Mouse (Mus musculus): ENCODE data around the gene Shroom4.
"Not testable (repeated sequence)": the region's sequence is repeated elsewhere in the genome, so short reads cannot be mapped to it uniquely, and the experiment has no call there.

Gene Shroom4

DNA sequence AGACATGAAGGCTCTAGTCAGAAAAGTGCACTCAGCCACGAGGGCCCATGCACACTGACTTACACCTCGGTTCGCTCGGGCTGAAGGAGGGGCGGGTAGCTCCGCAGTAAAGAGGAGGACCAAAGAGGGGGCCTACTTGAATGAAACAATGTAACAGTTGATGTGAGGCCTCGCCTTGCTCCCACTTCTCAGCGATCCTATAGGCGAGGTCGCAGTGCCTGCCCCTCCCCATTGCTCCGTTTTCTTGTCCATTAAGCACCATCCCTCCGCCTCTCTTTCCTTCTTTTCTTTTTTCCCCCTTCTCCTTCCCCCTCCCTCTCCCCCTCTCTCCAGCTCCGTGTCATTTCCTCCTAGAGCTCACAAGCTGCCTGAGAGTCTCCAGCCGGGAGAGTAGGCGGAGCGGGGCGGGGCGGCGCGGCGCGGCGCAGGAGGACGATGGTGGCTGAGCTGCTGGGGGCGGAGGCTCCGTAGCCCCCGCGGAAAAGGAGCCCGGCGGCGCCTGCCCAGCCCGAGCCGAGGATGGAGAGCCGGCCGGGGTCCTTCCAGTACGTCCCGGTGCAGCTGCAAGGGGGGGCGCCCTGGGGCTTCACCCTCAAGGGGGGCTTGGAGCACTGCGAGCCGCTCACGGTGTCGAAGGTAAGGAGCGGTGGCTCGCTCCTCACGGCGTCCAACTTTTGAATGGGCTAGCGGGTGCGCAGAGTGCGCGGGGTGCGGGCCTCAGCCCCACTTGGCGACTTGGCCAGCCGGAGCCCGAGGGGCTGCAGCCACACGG lies at the start of gene Shroom4:
Gene Shroom4, plus strand, starts transcription at position 229 of the 772 bp plus-strand sequence.
- peak; percentile 36 for DNase-seq (ENCODE audit: low spot score in 2 of 2)

DNA sequence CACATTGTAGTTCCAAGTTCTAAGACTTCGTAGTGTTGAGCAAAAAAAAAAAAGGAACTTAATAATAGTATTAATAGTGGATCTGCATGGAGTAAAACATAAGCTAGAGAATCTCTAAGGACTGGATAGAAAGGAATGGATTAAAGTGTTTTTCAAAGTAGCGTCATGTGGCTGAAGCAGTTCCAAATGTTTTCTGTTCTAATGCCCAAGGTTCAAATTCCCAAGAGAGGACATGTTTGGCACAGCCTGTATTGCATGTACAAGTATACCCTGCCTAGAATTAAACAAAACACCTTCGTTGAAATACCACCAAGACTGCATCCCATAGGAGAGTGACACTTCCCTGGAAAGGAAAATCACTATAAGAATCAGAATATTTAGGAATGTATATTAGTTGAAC lies 42.8 kb upstream of the Shroom4 start:
- no peak for DNase-seq (ENCODE audit: low spot score in 2 of 2)

DNA sequence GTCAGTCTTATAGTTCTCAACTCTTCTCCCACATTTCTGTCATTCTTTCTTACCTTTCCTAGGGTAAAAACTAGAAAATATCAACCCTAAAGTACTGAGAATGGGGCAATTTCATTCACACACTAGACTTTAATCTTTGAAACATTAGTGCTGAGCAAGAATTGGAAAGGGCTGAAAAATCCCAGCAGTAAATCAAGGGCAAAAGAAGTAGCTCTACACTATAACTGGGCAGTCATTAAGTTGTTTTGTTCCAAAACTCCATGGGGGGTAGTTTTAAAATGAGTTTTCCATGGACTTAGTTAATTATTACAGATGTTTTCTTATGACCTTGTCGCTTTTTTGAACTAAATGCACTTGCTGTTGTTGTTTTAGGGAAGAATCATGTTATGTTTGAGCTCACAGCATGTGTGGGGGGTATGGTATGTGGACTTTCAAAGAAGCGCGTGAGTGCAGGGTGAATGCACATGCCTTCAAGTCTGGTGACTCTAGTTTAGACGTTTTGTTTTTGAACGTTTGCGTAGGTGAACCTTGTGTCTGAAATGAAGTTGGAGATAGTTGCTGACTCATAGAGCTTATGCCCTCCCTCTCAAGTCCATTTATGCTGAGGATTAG lies 42.0 kb upstream of the Shroom4 start:
- DNase-seq (ENCODE audit: low spot score in 2 of 2), result no peak

- DNase-seq (ENCODE audit: low spot score in 2 of 2), result no peak
Measured at GRCm38 (mm10) chrX:6368822-6369221, 30.8 kb upstream of the Shroom4 start.

- no peak for DNase-seq (ENCODE audit: low spot score in 2 of 2)
Measured at GRCm38 (mm10) chrX:6370706-6371105, 28.9 kb upstream of the Shroom4 start.

GRCm38 (mm10) chrX:6393861-6394260 lies 5.8 kb upstream of the Shroom4 start:
- DNase-seq (ENCODE audit: low spot score in 2 of 2), result no peak

GRCm38 (mm10) chrX:6399193-6399592 lies 461 bp upstream of the Shroom4 start:
- no peak for DNase-seq (ENCODE audit: low spot score in 2 of 2)

DNA sequence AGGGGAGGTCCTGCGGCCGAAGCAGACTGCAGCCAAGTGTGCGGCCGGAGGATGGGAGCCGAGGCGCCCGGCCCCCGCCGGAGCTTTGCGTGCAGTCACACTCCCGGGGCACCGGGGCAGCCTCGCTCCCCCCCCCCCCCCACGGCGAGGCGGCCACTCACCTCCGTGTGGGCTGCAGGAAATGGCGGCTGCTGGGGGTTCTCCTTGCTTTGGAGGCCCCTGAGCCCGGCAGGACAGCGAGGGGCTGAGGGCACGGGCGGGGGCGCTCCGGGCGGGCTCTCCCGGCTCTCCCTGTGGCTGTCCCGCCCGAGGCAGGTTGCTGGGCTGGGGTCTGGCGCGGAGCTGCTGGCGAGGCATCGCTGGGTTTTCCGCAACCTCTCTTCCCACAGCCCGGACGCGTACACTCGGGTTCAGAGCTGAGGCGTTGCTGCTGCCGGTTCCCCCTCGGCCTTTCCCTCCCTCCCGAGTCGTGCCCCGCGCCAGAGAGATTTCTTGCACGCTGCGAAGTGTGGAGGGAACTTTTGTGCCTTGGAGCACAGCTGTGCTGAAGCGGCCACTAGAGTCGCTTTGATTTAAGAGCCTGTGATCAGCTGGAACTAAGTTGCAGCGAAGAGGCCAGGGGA lies 855 bp downstream of the Shroom4 start:
- DNase-seq (ENCODE audit: low spot score in 2 of 2), result peak; percentile 9 to 17

GRCm38 (mm10) chrX:6402921-6403320 lies 3.3 kb downstream of the Shroom4 start:
- DNase-seq (ENCODE audit: low spot score in 2 of 2), result no peak

DNA sequence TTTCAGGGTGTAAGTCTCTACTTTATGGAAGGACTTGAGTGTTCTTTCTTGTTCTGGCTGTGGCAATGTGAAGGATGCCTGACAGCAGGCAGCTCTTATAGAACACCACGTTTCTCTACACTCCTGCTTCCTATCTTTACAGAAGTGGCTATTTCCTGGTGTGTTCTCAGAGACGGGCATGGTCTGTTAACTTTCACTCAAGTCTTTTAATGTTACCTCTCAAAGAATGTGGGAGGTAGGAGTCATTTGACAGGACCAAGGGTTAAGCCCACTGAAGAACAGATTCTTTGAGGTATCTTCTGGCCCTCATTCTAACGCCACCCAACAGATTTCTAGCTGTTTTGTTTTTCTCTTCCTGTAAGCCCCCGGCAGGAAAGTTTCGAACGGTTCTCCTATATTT lies 9.5 kb downstream of the Shroom4 start:
- no peak for DNase-seq (ENCODE audit: low spot score in 2 of 2)

DNA sequence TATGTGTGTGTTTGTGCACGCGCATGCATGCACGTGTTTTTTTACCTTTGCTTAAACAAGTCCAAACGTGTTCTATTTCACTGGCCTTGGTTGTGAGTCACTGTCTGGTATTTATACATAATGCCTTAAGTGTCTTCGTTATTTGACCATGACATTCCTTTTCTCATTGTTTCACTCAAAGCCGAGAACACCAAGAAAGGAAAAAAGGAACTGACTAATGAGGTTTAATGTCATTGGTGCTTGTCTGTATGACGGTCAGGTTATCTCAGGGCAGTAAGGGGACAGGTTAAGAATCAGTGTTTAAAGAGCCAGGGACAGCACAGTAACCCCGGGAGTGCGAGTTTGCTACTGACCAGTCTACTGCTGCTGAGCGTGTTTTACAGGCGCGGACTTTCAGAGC lies 15.8 kb downstream of the Shroom4 start:
- no peak for DNase-seq (ENCODE audit: low spot score in 2 of 2)

GRCm38 (mm10) chrX:6415936-6416335 lies 16.3 kb downstream of the Shroom4 start:
- DNase-seq (ENCODE audit: low spot score in 2 of 2), result no peak

- DNase-seq (ENCODE audit: low spot score in 2 of 2), result no peak
Measured at GRCm38 (mm10) chrX:6418140-6418539, 18.5 kb downstream of the Shroom4 start.

DNA sequence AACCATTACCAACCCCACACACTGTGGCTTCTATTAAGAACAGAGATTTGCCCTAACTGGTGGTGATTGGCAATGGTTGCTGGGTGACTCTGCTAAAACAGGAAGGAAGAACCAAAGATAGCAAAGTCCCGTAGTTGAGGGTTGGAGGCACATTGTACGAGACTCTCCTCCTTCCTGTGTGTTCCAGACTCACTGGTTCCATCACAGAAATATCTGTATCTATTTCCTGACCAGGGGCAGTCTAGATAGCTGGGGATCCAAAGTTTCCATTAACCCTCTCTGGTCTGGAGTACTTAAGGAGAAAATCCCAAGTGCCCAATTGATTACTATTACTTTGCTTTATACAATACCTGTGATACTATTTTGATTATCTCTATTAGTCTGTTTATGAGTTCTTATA lies 35.6 kb downstream of the Shroom4 start:
- DNase-seq (ENCODE audit: low spot score in 2 of 2), result no peak

DNA sequence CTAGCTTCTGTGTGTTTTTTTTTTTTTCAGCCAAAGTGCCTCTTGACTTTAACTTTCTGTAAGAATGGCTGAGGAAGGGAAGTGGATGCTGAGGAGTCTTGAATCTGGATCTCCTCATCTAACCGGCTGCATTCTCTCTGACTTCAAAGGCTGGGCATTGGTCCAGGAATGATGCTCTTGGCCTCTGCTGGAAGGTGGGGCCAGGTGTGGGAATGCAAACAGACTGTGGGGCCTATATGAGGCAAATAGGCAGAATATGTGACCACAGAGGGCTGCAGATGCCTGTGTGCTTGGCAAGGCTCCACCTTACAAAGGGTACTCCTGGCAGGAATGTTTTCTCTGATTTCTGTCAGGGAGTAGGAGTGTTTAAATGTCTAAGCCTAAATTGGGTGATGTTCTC lies 46.8 kb downstream of the Shroom4 start:
- DNase-seq (ENCODE audit: low spot score in 2 of 2), result no peak

GRCm38 (mm10) chrX:6448001-6448400 lies 48.3 kb downstream of the Shroom4 start:
- DNase-seq (ENCODE audit: low spot score in 2 of 2), result no peak

DNA sequence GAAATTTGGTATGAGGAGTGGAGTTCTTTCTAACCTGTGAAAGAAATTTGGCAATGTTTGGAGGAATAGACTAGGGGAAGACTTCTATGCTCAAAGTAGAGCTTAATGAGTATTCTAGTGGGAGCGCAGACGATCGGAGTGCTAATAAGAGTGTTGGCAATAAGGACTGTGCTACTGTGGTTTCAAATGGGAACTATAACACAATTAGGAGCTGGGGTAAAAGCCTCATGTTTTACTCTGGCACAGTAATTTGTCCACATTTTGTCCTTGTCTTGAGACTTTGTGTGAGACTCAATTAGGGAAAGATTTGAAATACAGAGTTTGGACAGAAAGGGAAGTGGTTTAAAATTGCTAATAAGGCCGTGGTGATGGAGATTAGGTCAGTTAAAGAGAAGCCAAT lies 53.6 kb downstream of the Shroom4 start:
- no peak for DNase-seq (ENCODE audit: low spot score in 2 of 2)

DNA sequence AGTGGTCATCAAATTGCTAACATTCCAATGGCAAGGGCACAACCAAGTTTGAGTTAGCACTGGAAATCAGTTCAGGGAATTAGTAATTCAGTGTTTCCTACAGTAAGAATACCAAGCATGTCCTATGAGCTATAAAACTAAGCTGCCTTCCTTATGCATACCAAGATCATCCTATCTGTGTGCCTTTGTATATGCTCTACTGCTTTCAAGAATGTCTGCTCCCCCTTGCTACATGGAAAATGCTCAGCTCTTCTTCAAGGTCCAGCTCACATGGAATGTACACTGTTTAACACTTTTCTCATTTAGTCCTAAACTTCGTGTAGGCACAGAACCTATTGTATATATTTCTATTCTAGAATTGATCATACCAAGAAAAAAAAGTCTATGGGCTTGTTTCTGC lies 69.6 kb downstream of the Shroom4 start:
- not testable (repeated sequence) for DNase-seq (ENCODE audit: low spot score in 2 of 2)

DNA sequence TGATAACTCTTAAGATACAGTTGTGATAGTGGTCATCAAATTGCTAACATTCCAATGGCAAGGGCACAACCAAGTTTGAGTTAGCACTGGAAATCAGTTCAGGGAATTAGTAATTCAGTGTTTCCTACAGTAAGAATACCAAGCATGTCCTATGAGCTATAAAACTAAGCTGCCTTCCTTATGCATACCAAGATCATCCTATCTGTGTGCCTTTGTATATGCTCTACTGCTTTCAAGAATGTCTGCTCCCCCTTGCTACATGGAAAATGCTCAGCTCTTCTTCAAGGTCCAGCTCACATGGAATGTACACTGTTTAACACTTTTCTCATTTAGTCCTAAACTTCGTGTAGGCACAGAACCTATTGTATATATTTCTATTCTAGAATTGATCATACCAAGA lies 72.9 kb downstream of the Shroom4 start:
- not testable (repeated sequence) for DNase-seq (ENCODE audit: low spot score in 2 of 2)

DNA sequence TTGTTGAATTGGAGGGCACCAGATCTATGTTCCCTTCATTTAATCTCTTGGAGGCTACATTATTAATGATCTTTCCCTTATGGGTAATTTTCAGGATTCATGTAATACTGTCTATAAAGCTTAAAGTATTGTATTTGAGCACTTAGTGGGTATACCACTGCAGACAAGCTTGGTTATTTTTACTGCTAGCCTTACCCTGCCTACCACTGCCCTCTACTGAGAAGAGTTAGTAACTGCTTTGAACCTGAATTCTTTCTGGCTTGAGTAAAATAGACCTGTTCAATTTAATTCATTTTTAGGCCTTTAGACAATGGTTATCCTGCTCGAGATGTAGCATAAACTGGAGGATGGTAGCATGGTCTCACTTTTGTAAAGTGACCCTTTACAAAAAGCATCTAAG lies 75.5 kb downstream of the Shroom4 start:
- DNase-seq (ENCODE audit: low spot score in 2 of 2), result no peak

DNA sequence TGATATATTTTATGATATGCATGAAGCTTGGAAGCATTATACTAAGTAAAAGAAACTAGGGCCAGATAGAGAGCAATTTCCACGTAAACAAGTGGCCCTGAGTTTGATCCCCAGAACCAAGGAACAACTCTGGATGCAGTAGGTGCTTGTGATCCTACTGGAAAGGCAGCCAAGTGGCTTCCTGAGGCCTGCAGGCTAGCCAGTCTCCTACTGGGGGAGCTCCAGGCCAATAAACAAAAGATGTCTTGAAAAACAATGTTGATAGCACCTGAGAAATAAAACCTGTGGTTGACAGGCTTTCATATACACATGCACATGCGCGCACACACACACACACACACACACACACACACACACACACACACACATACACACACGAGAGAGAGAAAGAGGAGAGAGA lies 82.6 kb downstream of the Shroom4 start:
- DNase-seq (ENCODE audit: low spot score in 2 of 2), result no peak

DNA sequence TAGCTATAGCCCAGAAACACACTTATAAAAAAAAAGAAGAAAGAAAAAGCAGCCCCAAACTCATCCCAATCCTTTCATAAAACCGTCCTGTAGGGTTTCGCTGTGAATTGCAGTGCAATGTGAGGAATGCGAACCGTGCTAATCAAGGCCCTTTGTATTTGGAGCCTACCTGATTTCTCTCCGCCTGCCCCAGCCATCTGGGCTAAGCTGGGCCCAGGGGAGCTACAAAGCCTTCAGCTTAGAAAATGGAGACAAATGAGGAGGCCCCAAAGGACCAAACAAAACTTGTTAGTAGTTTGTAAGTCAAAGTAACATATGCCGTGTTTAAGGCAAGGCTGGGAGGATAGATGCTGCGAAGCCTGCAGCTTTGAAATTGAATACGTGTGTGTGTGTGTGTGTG lies 84.2 kb downstream of the Shroom4 start:
- no peak for DNase-seq (ENCODE audit: low spot score in 2 of 2)

- no peak for DNase-seq (ENCODE audit: low spot score in 2 of 2)
Measured at GRCm38 (mm10) chrX:6490433-6490832, 90.8 kb downstream of the Shroom4 start.
